Mouse (Mus musculus) erythroblast, embryonic 14.5 days (primary cell): ENCODE results near the gene Tmed4.

Experiments
- GATA1 ChIP-seq: IDR thresholded peaks from 2 replicates; pipeline ENCODE4 v1.6.1; 2012; ENCODE audit warnings: low read length, inconsistent platforms, mixed read lengths
- TAL1 ChIP-seq: IDR thresholded peaks from 3 replicates; pipeline ENCODE4 v1.6.1; 2012; ENCODE audit warnings: low read length, inconsistent platforms, mixed read lengths

GRCm38 (mm10) chr11:6266621-6267020 is 8.0 kb downstream of the Tmed4 start:
- no peak for TF ChIP-seq TAL1
- no peak for TF ChIP-seq GATA1
